Mouse (Mus musculus) gastrocnemius, adult 2 months (tissue): ENCODE measurements around the gene Frmd4a. TPM values are rescaled to one million over a fixed set of nuclear protein-coding genes. Genes with fewer than 3 reads are reported as not detected.
"Not testable (repeated sequence)": the region's sequence is repeated elsewhere in the genome, so short reads cannot be mapped to it uniquely, and the experiment has no call there.

ENCODE experiments used
- DNase-seq: peaks from one replicate; pipeline ENCODE4 v3.0.0; 2022
- H3K27ac ChIP-seq: fragments of 200-600 bp; 2 replicates; pipeline ENCODE4 v1.8.1; 2022; ENCODE audit warnings: mild to moderate bottlenecking
- H3K4me3 ChIP-seq: fragments of 200-600 bp; 2 replicates; pipeline ENCODE4 v1.8.1; 2022; ENCODE audit warnings: mild to moderate bottlenecking, moderate library complexity
- CTCF ChIP-seq: fragments of 200-600 bp; IDR thresholded peaks from 2 replicates; pipeline ENCODE4 v1.8.1; 2022; ENCODE audit warnings: antibody characterized with exemption, mild to moderate bottlenecking, moderate library complexity
- intact Hi-C: fragments of 180-260 bp; cut with DNase I; formaldehyde crosslinking; loops from one replicate; pipeline ENCODE4 v1.15.1; 2025
- total RNA-seq, 2 experiments: library from RNA; stranded (reverse); gene quantifications; 2 replicates each; pipeline ENCODE4 v1.2.3; 2021

Gene Frmd4a
- total RNA-seq, 2 experiments from 2014 or later, result 2.4 to 4.2 TPM

DNA sequence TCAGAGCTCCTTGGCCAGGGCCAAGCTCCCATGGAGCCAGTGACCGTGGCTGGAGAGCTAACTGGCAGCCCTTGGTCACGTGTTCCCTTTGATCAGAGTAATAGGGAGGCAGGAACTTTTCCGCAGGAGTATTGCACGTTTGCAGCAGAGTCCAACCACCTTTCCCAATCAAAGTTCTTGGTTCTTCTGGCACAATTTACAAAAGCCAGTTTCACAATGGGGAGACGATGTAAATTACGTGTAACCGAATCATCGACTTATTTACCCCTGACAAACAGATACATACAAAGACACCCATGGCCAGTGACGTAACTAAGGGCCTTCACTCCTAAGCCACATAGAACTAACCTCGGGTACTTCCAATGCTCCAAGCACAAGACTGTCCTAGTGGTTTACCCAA lies 591.9 kb downstream of the Frmd4a start:
- intact Hi-C loops, result no loop called here
- DNase-seq, result no peak

DNA sequence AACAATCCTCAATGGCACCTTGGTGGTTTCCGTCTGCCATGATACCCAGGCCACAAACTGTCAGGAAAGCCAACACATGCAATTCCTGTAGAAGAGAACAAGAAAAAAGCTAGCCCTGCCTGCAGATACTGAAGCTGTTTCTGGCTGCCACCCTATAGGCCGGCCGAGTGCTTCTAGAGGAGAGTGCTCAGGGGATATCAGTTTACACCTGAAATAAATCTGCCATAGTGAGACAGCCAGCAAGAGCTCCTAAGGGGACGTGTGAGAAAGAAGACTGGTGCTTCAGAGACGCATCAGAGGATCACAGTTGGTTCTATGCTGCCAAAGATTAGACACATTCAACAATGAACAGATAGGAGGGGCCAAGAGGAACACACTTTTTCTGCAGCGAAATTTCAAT lies 593.8 kb downstream of the Frmd4a start:
- TF ChIP-seq CTCF, result no peak
- DNase-seq, result peak; percentile 28
- Histone ChIP-seq H3K27ac (peak overlapping the region; percentile 52), H3K4me3 (peak overlapping the region; percentile 36)
- intact Hi-C loops, result no loop called here

More for the DNA sequence above, 591.9 kb downstream of the Frmd4a start:
- Histone ChIP-seq H3K4me3 (no peak overlapping the region), H3K27ac (no peak overlapping the region)
- TF ChIP-seq CTCF, result no peak

DNA sequence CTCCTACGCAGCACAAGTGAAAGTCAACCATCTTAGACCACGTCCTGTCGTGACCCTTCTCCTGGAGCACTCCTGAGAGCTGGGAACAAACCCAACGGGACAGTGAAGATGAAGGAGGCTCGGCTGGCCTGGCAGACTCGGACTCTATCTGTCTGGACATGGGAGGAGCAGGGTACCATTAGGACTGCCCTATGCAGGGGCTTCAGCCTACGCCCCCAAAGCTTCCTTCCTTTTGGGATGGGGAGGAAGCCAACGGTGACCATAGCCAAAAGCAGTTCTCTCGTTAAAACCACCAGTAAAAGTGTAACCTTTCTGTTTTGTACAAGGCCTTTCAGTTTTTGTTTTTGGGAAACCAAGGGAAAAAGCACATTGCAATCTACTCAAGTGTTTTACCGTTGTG lies 594.2 kb downstream of the Frmd4a start:
- peak; percentile 29 for DNase-seq
- Histone ChIP-seq H3K27ac (peak overlapping the region; percentile 52), H3K4me3 (peak overlapping the region; percentile 36)
- no peak for TF ChIP-seq CTCF
- intact Hi-C loops, result no loop called here

DNA sequence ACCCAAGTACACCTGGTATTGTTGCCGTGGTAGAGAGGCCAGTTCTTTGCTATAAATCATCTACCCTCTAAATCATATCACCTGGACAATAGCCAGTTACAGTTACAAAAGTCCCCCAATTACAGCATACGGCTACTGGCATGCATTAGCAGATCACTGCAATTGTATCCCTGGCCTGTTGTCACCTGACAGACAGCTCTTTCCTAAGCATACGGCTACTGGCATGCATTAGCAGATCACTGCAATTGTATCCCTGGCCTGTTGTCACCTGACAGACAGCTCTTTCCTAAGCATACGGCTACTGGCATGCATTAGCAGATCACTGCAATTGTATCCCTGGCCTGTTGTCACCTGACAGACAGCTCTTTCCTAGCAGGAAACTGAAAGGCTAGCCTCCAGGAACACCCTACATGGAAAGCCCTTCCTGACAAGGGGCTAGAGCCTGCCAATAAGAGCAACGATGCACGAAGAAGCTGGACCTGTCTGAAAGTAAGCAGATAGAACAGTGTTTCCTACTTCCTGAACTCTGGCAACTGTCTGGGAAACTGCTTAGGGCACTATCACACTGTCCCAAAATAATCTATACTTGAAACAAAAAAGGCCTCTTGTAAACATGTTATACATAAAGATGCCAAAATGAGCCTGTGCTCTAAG lies 596.9 kb downstream of the Frmd4a start:
- H3K4me3 ChIP-seq, H3K27ac ChIP-seq, DNase-seq, intact Hi-C loops: not testable (repeated sequence)

DNA sequence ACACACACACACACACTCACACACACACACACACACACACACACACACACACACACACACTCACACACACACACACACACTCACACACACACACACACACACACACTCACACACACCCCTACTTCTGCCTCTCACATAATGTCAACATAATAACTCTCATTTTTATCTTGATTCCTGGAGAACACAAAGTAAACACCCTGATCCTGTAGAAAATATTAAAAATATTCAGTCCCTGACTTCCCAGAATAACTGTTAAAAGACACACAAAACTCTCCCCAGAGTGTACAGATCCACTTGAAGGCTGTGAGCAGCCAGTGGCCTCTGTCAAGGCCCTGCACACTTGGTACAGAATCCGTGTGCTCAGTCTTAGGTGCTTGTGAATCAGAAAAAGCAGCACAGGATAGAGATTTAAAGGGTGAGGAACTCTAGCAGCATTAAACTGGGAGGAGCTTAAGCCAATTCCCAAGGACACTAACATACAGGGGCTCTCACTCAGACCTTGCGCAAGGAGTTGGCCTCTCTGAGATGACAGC lies 597.6 kb downstream of the Frmd4a start:
- Histone ChIP-seq H3K27ac (no peak overlapping the region), H3K4me3 (no peak overlapping the region)
- no peak for DNase-seq
- intact Hi-C loops, result no loop called here
- no peak for TF ChIP-seq CTCF

DNA sequence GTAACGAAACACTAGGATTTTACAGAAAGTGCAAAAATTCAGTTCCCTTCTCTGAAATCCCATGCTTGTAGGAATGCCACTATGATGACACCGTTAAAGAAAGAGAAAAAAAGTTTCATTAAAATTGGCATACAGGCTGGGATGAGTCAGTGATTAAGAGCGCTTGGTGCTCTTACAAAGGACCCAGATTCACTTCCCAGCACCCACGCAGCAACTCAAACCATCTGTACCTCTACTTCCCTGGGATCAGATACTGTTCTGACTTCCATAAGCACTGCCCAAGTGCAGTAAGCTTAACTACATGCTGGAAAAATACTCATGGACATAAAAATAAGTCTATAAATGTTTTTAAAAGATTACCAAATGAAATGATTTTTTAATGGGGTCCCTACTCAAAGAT lies 599.5 kb downstream of the Frmd4a start:
- H3K4me3 ChIP-seq, result no peak overlapping the region
- intact Hi-C loops, result no loop called here
- no peak overlapping the region for H3K27ac ChIP-seq
- TF ChIP-seq CTCF, result no peak
- DNase-seq, result no peak

DNA sequence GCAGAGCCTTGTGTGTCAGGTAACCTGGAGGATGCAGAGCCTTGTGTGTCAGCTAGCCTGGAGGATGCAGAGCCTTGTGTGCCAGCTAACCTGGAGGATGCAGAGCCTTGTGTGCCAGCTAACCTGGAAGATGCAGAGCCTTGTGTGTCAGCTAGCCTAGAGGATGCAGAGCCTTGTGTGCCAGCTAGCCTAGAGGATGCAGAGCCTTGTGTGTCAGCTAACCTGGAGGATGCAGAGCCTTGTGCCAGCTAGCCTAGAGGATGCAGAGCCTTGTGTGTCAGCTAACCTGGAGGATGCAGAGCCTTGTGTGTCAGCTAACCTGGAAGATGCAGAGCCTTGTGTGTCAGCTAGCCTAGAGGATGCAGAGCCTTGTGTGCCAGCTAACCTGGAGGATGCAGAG lies 601.6 kb downstream of the Frmd4a start:
- H3K4me3 ChIP-seq, intact Hi-C loops, DNase-seq: not testable (repeated sequence)

DNA sequence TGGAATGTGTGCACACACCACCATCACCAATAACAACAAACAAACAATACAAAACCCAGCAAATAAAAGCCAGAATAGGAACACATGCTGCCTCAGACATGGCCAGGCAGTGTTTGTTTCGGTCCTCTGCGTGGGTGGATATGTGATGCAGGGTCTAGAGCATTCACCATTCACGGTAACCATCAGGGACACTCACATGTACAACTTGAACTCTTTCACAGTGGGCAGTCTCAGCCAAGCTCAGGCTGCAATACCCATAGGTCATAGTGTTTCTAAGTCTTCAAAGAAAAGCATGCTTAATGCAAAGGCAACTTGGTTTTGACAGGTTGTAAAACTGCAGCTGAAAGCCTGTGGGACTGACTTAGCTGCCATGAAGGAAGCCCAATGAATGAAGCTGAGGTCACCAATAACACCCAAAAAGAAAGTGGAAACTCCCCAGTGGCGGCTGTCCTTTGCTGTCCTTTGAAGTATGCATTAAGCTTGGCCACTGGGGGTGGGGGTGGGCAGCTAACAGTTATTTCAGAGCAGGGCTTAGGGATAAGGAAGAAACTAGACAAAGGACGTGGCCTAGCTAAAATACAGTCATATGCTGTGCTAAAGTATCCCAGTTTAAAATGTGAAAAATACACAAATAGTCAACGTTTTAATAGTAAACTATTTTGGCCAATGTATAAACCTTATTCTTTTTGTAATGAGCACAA lies 602.5 kb downstream of the Frmd4a start:
- DNase-seq, result no peak
- Histone ChIP-seq H3K4me3 (no peak overlapping the region), H3K27ac (peak overlapping the region; percentile 67; the same call in 1 of the 2 replicates)
- intact Hi-C loops, result no loop called here
- TF ChIP-seq CTCF, result no peak

More for the DNA sequence above, 601.6 kb downstream of the Frmd4a start:
- not testable (repeated sequence) for H3K27ac ChIP-seq

DNA sequence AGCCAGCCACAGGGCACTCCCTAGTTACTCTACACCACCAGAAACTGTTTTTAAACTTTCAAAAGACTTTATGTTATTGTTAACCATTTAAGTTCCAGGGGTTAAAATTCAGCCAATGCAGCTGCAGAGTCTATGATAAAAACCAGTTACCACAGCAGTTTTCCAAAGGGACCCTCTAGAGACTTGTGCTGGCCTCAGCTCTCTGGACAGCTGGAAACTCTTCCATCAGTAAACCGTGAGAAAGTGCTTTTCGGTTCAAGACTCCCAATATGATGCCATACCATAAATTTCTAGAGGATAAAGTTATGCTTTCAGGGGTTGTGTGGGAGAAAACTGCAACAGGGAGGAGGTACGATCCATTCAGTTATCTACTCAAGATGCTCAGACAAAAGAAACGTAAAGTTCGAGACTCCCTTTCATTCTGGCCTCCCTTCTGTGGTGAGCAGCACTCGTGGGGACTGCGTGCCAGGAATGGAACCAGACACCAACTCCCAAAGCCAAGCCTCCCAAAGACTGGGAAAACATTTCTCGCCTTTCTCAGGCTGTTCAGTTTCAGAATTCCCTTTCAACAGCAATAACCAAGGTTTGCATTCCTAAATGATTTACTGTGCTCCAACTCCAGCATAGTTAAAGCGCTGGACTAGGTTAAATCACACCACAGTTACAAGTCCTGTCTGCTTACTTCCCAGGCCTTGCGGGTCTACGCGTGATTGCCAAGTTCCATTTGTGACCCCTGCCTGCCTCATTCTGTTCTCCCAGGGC lies 603.3 kb downstream of the Frmd4a start:
- H3K27ac ChIP-seq, result peak overlapping the region; percentile 67
- DNase-seq, result peak; percentile 79
- H3K4me3 ChIP-seq, result peak overlapping the region; percentile 46
- TF ChIP-seq CTCF, result no peak
- intact Hi-C loops, result no loop called here

DNA sequence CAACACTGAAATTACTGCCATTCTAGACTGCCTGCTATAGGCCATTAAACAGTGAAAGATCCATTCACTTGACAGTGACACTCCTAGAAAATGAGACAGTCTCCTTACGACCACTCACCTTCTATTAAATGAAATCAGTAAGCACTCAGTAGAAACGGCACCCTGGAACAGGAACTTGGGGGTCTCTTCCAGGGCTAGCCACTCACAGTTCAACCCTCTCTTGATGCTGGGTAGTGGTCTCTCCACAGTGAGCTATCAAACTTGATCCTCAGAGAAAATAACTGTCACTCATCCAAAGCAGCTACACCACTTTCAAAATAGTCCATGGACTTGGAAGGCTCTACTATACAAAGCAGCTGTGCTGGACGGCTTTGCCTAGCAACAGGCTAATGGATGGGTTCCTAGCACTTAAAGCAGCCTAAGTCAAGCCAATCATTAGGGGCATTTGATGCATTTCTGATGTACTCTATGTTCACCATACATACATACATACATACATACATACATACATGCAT lies 604.0 kb downstream of the Frmd4a start:
- peak; percentile 40 for DNase-seq
- peak overlapping the region; percentile 46 for H3K4me3 ChIP-seq
- intact Hi-C loops, result no loop called here
- peak overlapping the region; percentile 67 for H3K27ac ChIP-seq
- TF ChIP-seq CTCF, result no peak

DNA sequence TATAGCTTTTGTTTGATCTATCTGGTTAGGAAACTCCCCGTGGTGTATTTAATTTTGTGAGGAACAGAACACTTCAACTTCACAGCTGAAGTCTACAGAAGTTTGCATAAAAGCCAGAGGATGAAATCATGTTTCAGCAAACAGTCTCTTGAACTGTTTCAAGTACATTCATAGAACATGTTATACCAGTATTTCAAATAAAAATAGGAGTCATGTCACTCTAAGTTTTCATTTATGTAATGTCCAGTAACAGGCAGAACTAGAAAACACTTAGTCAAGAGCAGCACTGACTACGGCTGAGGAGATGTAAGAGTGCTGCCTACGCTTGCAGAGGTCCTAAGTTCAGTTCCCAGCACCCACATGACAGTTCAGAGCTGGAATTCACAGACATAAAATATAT lies 609.4 kb downstream of the Frmd4a start:
- intact Hi-C loops, result no loop called here

DNA sequence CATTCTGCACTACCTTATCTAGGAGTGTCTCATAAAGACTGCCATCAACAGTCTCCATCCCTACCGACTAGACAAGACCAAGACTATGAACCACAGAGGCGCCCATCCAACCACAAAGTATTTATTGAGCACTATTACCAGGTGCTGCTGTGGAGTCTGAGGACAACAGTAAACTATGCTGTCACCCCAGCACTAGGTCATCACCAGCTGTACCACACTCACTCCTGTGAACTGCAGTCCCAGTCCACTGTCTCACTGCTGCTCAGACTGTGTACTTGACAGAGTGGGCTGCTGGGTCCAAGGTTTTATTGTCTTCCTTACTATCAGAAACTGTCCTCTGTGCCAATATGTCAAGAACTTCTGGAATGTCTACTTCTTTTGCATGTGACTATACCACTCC lies 611.4 kb downstream of the Frmd4a start:
- intact Hi-C loops, result no loop called here
- Histone ChIP-seq H3K27ac (no peak overlapping the region), H3K4me3 (no peak overlapping the region)
- no peak for DNase-seq
- no peak for TF ChIP-seq CTCF

More for the DNA sequence above, 609.4 kb downstream of the Frmd4a start:
- Histone ChIP-seq H3K27ac (no peak overlapping the region), H3K4me3 (no peak overlapping the region)
- no peak for TF ChIP-seq CTCF
- no peak for DNase-seq

DNA sequence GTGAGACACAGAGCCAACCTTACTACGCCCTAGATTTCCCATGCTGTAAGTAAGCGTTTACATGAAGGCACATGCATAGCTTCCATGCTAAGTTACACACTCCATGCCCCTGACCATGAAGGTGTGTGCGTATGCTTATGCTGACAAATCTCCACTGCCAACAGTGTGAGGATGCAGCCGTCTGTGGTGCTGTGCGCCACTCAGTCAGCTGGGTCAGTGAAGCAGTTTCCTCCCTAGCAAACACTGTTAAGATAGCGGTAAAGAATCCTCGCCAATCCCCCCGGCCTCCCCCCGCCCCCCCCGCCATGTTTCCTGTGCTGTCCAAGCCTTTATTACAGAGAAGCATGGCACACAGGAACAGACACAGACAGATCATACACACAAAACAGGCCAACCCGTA lies 612.0 kb downstream of the Frmd4a start:
- DNase-seq, result no peak
- Histone ChIP-seq H3K4me3 (no peak overlapping the region), H3K27ac (no peak overlapping the region)
- no peak for TF ChIP-seq CTCF
- intact Hi-C loops, result no loop called here
